Mouse (Mus musculus) CH12.LX (cell line): Measurements from ENCODE around the gene Itgad.

ENCODE experiments used
- CHD2 ChIP-seq: IDR thresholded peaks from 2 replicates; pipeline ENCODE4 v1.6.1; 2011; ENCODE audit warnings: low read length, improper control_type of control experiment
- CTCF ChIP-seq, 2 experiments: IDR thresholded peaks in 1 of 2; conservative IDR thresholded peaks in 1 of 2; 2 replicates each; pipeline ENCODE4 v1.5.1; 2011 to 2012; ENCODE audit warnings: low read depth in 2 of 2, low read length in 2 of 2, improper control_type of control experiment in 1 of 2, inconsistent platforms in 1 of 2, mild to moderate bottlenecking in 1 of 2, moderate library complexity in 1 of 2
- ELF1 ChIP-seq: IDR thresholded peaks from 2 replicates; pipeline ENCODE4 v1.6.1; 2014; ENCODE audit warnings: low read depth, mild to moderate bottlenecking, inconsistent platforms, low read length, improper control_type of control experiment
- GABPA ChIP-seq: IDR thresholded peaks from 2 replicates; pipeline ENCODE4 v1.6.1; 2012; ENCODE audit warnings: low read depth, low read length, improper control_type of control experiment, inconsistent platforms; ENCODE audit not compliant: insufficient replicate concordance
- TBP ChIP-seq: conservative IDR thresholded peaks from 2 replicates; pipeline ENCODE4 v1.6.1; 2011; ENCODE audit warnings: low read depth, low read length, improper control_type of control experiment

DNA sequence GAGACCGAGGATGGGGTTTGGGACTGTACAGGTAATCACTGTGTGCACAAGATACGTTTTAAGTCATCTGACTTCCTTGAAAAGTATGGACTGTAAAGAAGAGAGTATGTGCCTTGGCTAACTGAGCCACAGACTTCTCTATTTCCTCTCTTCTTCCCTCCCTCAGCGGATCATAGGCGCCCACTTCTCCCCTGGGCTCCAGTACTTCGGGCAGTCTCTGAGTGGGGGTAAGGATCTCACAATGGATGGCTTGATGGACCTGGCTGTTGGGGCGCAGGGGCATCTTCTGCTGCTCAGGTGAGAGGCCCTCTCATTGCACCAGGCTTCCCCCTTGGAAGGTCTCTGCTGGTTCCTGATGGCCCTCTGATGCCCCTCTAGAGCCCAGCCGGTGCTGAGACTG is 46.7 kb upstream of the Itgad start:
- TF ChIP-seq CTCF (conservative IDR thresholded peaks at IDR 0.05 in 1 of 2, IDR thresholded peaks at IDR 0.05 in 1 of 2; ENCODE audit: low read depth in 2 of 2, low read length in 2 of 2) (no peak), GABPA (no peak), TBP (no peak), CHD2 (no peak), ELF1 (no peak)
